Mouse (Mus musculus) heart, postnatal 0 days (tissue): Measurements from ENCODE around the gene Comp. TPM values are rescaled to one million over a fixed set of nuclear protein-coding genes. Genes with fewer than 3 reads are reported as not detected.
A peak's percentile ranks its signal among the peaks of the same experiment; 100 is the strongest.

Source experiments
- ATAC-seq: fragments of 200-750 bp; cut with Nextera tagmentation; 2 replicates; pipeline ENCODE4 v1.8.0; 2017; ENCODE audit warnings: low read depth, moderate number of reproducible peaks, moderate library complexity; ENCODE audit not compliant: insufficient read depth
- DNase-seq: peaks from one replicate; pipeline ENCODE4 v3.0.0-alpha.2; 2016; ENCODE audit warnings: low spot score
- H3K27ac ChIP-seq: fragments of 300-500 bp; sonication (generic); 2 replicates; pipeline ENCODE4 v1.5.1; 2014; ENCODE audit warnings: low read depth, mild to moderate bottlenecking
- H3K27me3 ChIP-seq: fragments of 300-500 bp; sonication (generic); 2 replicates; pipeline ENCODE4 v1.6.1; 2014; ENCODE audit warnings: low read length, mixed read lengths; ENCODE audit not compliant: control insufficient read depth, insufficient read depth
- H3K36me3 ChIP-seq: fragments of 300-500 bp; sonication (generic); replicated peaks from 2 replicates; pipeline ENCODE4 v1.6.1; 2014; ENCODE audit warnings: low read length, mixed read lengths; ENCODE audit not compliant: control insufficient read depth, insufficient read depth
- H3K4me1 ChIP-seq: fragments of 300-500 bp; sonication (generic); 2 replicates; pipeline ENCODE4 v1.6.1; 2014; ENCODE audit warnings: antibody characterized with exemption; ENCODE audit not compliant: control insufficient read depth, insufficient read depth
- H3K4me2 ChIP-seq: fragments of 300-500 bp; sonication (generic); 2 replicates; pipeline ENCODE4 v1.6.1; 2014; ENCODE audit warnings: low read depth, mild to moderate bottlenecking, low read length, moderate library complexity
- H3K4me3 ChIP-seq: fragments of 300-500 bp; sonication (generic); 2 replicates; pipeline ENCODE4 v1.5.1; 2014; ENCODE audit warnings: low read depth, low read length
- H3K9ac ChIP-seq: fragments of 300-500 bp; sonication (generic); replicated peaks from 2 replicates; pipeline ENCODE4 v1.6.1; 2014; ENCODE audit warnings: low read depth, low read length, mixed read lengths
- H3K9me3 ChIP-seq: fragments of 300-500 bp; sonication (generic); replicated peaks from 2 replicates; pipeline ENCODE4 v1.6.1; 2016; ENCODE audit warnings: low read length; ENCODE audit not compliant: control insufficient read depth
- CTCF ChIP-seq: IDR thresholded peaks from 2 replicates; pipeline ENCODE4 v1.5.1; 2016; ENCODE audit warnings: antibody characterized with exemption, control low read depth, low read depth
- EP300 ChIP-seq: IDR thresholded peaks from 2 replicates; pipeline ENCODE4 v1.6.1; 2016; ENCODE audit warnings: antibody characterized with exemption, low read depth
- WGBS: fragments of 180-500 bp; shearing (Covaris S2); extraction: QIAGEN DNeasy Blood & Tissue Kit; methylation state at CpG from one replicate; pipeline ENCODE4 v1.1.7; 2014; 5-methylcytosine and 5-hydroxymethylcytosine counted together
- polyA plus RNA-seq: library from polyadenylated mRNA; unstranded; fragments of >200 nt; fragmentation: Nextera tagmentation; extraction: Ambion mirVana; gene quantifications from 2 replicates; pipeline ENCODE4 v1.2.1, GENCODE M21; 2015
- total RNA-seq: library from RNA; depleted of rRNA; stranded (reverse); fragments of >200 nt; gene quantifications from 2 replicates; pipeline ENCODE4 v1.2.3, GENCODE M21; 2014; ENCODE audit warnings: low replicate concordance

Gene Comp
- total and polyA plus RNA-seq, 2 experiments from 2014 or later: 3.2 to 4.2 TPM

DNA sequence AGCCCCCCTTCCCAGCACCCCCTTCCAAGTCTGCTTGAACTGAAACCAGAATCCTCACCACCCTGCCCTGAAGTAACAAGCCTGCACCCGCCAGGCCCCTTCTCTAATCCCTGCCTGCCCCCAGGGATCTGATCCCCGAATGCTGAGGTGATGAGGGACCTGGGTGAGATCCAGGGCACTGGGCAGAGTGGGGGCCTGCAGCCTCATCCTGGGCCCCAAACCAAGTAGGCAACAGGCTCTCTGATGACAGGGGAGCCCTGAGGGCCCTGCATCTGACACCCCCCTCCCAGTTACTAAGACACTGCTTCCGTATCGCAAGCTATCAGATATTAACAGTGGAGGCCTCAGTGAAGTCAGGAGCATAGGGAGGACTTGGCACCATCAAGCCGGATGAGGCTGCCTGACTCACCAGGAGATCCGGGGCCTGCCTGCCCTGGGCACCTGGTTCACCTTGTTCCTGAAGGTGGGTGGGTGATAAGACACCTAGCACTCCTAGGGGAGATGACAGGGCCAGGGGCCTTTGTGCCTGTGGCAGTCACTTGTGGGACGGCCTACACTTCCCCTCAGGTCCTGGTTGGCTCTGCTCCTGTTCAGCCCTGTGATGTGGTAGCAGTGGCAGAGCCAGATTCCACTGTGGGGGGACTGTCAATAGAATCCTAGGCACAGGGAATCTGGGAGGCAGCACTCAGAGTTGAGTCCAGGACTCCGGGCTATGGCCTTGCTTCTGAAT, 21.1 kb downstream of the Comp start:
- TF ChIP-seq EP300 (no peak), CTCF (no peak)
- no peak overlapping the region for H3K9ac ChIP-seq
- H3K36me3 ChIP-seq: peaks cover 12% of the 10 kb centered on the region; the same call in 1 of the 2 replicates
- ATAC-seq (no peak), DNase-seq (no peak)
- peaks cover 4% of the 10 kb centered on the region; the same call in 1 of the 2 replicates for H3K4me1 ChIP-seq
- 86% methylated on average over 8 of the region's 8 CpGs for WGBS
- no peaks in the 10 kb centered on the region for H3K9me3 ChIP-seq
- no peak overlapping the region for H3K4me2 ChIP-seq
- H3K4me3 ChIP-seq: no peak overlapping the region
- no peak overlapping the region for H3K27ac ChIP-seq
- no peaks in the 10 kb centered on the region for H3K27me3 ChIP-seq

DNA sequence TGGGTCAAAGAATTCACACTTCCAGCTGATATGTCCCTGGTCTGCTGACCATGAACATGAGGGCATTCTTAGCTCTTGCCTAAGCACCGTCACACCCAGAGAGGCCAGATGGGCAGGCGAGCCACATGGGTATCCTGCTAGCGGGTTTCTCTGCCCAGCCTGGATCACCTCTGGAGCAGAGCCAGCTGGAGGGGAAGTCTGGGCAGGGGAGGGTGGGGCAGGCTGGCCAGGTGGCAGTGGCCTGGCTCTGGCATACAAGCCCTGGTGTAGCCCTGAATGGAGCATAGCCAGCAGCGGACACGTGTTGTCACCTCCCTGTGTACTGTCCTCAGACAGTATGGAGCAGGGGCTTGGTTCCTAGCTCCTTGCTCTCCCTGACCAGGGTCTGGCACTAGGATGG, 22.3 kb downstream of the Comp start:
- Histone ChIP-seq H3K4me3 (no peak overlapping the region), H3K27ac (no peak overlapping the region), H3K36me3 (peaks cover 12% of the 10 kb centered on the region; the same call in 1 of the 2 replicates), H3K9me3 (no peaks in the 10 kb centered on the region), H3K9ac (no peak overlapping the region), H3K4me2 (no peak overlapping the region), H3K4me1 (peaks cover 4% of the 10 kb centered on the region; the same call in 1 of the 2 replicates), H3K27me3 (no peaks in the 10 kb centered on the region)
- TF ChIP-seq CTCF (no peak), EP300 (no peak)
- peak; percentile 72 for ATAC-seq
- WGBS: 30% methylated on average over 5 of the region's 5 CpGs
- no peak for DNase-seq

DNA sequence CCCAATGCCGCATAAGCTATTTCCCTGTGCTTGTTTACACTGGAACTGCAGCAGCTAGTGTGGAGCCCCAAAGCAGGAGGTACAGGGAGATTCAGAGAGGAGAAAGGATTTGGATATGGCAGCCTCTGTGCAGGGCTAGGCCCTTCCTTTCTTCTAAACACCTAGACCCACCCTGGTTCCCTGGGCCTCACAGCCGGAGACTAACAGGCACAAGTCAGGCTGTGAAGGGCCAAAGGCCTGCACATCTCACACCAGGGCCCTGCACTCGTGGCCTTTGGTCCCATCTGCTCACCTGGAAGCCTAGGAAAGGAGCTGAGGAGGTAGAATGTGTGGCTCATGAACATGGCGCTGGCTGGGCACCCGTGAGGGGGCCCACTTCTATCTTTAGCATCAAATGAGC, 22.8 kb downstream of the Comp start:
- TF ChIP-seq CTCF (no peak), EP300 (no peak)
- Histone ChIP-seq H3K27me3 (no peaks in the 10 kb centered on the region), H3K4me2 (no peak overlapping the region), H3K36me3 (peaks cover 7% of the 10 kb centered on the region; the same call in 1 of the 2 replicates), H3K27ac (no peak overlapping the region), H3K4me1 (peaks cover 4% of the 10 kb centered on the region; the same call in 1 of the 2 replicates), H3K4me3 (no peak overlapping the region), H3K9ac (no peak overlapping the region), H3K9me3 (no peaks in the 10 kb centered on the region)
- no peak for DNase-seq
- 75% methylated on average over 5 of the region's 5 CpGs for WGBS
- ATAC-seq: no peak

DNA sequence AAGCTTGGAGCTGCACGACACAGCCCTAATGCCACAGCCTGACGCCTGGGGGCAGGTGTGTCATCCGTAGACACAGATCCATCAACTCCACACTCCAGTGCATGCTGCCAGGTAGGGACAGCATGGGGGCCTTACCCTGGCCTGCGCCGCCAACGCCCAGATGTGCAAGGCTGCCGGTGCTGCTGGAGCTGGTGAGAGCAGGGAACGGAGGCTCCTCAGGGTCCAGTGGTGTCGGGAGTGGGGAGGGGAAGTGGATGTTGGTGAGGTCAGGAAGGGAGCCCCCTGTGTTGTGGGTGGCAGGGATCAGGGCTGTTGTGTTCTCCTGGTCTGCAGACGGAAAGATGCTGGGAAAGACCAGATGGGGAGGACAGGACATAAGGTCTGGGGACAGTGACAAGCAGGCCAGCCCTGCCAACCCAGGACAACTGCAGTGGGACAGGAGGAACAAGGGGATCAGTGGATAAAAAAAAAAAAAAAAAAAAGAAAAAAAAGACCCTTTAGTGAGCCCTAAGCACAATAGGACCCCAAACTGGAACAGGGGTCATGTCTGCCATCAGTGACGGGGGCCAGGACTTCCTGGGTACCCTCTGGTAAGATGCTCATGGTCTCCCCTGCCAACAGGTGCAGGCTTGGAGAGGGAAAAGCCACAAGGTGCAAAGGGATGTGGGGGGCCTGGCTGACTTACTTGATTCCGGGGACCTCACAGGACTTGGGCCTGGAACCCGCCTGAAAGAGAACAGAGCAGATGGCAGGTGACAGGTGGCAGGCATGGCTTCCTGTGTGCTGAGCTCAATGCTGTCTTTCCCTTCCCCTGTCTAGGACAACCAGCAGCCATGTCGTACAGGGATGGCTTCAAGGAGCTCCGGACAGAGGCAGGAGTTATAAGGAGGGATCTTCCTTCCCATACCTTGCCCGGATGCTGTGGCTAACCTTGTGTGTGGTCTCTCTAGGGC, 24.5 kb downstream of the Comp start:
- no peak for DNase-seq
- no peaks in the 10 kb centered on the region for H3K36me3 ChIP-seq
- H3K9ac ChIP-seq: no peak overlapping the region

DNA sequence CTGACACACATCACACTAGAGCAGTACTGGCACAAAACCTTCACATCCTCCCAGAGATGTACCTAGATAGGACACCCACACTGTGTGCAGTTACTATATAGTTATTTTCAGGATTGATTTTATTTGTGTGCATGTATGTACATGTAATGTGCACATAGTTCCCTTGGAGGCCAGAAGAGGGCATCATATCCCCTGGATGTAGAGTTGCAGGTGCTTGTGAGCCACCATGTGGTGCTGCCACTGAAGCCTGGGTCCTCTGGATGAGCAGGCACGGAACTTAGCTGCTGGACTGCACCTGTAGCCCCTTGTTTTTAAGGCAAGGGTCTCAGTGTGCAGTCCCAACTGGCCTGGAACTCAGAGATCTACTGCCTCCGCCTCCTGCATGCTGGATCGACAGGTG, 30.9 kb downstream of the Comp start:
- Histone ChIP-seq H3K9me3 (no peaks in the 10 kb centered on the region), H3K4me3 (no peak overlapping the region), H3K4me1 (peaks cover 10% of the 10 kb centered on the region; the same call in 1 of the 2 replicates), H3K27ac (no peak overlapping the region), H3K36me3 (0 out of 2 replicates have a peak, but pooled peaks cover 3% of the 10 kb centered on the region), H3K4me2 (no peak overlapping the region), H3K9ac (no peak overlapping the region), H3K27me3 (no peaks in the 10 kb centered on the region)
- TF ChIP-seq CTCF (no peak), EP300 (no peak)
- no peak for DNase-seq
- 97% methylated on average over 3 of the region's 3 CpGs for WGBS
- ATAC-seq: no peak

More for the DNA sequence above, 24.5 kb downstream of the Comp start:
- Histone ChIP-seq H3K4me2 (no peak overlapping the region), H3K4me3 (no peak overlapping the region), H3K4me1 (peaks cover 4% of the 10 kb centered on the region; the same call in 1 of the 2 replicates), H3K9me3 (no peaks in the 10 kb centered on the region), H3K27ac (no peak overlapping the region), H3K27me3 (no peaks in the 10 kb centered on the region)
- no peak for TF ChIP-seq EP300
- TF ChIP-seq CTCF: no peak
- 84% methylated on average over 16 of the region's 16 CpGs for WGBS
- no peak for ATAC-seq
